Mouse (Mus musculus) regulatory T cell (primary cell): Measurements from ENCODE around the gene Sell.
"Not testable (repeated sequence)": the region's sequence is repeated elsewhere in the genome, so short reads cannot be mapped to it uniquely, and the experiment has no call there.

Experiments
- in situ Hi-C: fragments of 300-600 bp; cut with MboI, MseI; formaldehyde crosslinking; loops from one replicate; pipeline ENCODE4 v1.15.1; 2025; ENCODE audit warnings: high pct_unique_total_duplicates

Gene Sell

GRCm38 (mm10) chr1:164061925-164062324 is at the start of gene Sell:
TSS of gene Sell (plus strand) at chr1:164061982.
- in situ Hi-C loops = no loop called here

GRCm38 (mm10) chr1:164014616-164015015 is 47.2 kb upstream of the Sell start:
- in situ Hi-C loops = no loop called here

- in situ Hi-C loops = no loop called here
These were observed 43.4 kb upstream of the Sell start for GRCm38 (mm10) chr1:164018221-164018896.

- in situ Hi-C loops = no loop called here
These were observed 42.0 kb upstream of the Sell start for GRCm38 (mm10) chr1:164019789-164020188.

- in situ Hi-C loops = not testable (repeated sequence)
These were observed 41.0 kb upstream of the Sell start for GRCm38 (mm10) chr1:164020746-164021145.

GRCm38 (mm10) chr1:164022106-164022505 is 39.7 kb upstream of the Sell start:
- in situ Hi-C loops = not testable (repeated sequence)

GRCm38 (mm10) chr1:164025685-164026084 is 36.1 kb upstream of the Sell start:
- in situ Hi-C loops = loop anchor here (5.0 to 25.0 kb wide), 2 partner anchors 112 to 762 kb away; partner anchors contain the start of gene Dpt

GRCm38 (mm10) chr1:164027416-164027815 is 34.4 kb upstream of the Sell start:
- in situ Hi-C loops = loop anchor here (5.0 to 25.0 kb wide), 2 partner anchors 110 to 760 kb away; partner anchors contain the start of gene Dpt

GRCm38 (mm10) chr1:164040385-164041135 is 21.2 kb upstream of the Sell start:
- in situ Hi-C loops = loop anchor here (25.0 kb wide), 1 partner anchor 747 kb away; the partner anchor contains the start of gene Dpt

GRCm38 (mm10) chr1:164043549-164043948 is 18.2 kb upstream of the Sell start:
- in situ Hi-C loops = loop anchor here (25.0 kb wide), 1 partner anchor 744 kb away; the partner anchor contains the start of gene Dpt

- in situ Hi-C loops = loop anchor here (25.0 kb wide), 1 partner anchor 739 kb away; the partner anchor contains the start of gene Dpt
These were observed 13.8 kb upstream of the Sell start, which contains the start of gene Sele for GRCm38 (mm10) chr1:164047934-164048333. TSS of gene Sele (plus strand) at chr1:164048234.

- in situ Hi-C loops = loop anchor here (5.0 kb wide), 1 partner anchor 84 kb away; no protein-coding TSS in a partner anchor
These were observed 8.2 kb upstream of the Sell start for GRCm38 (mm10) chr1:164053561-164053960.

GRCm38 (mm10) chr1:164054800-164055199 is 7.0 kb upstream of the Sell start:
- in situ Hi-C loops = loop anchor here (5.0 kb wide), 1 partner anchor 83 kb away; no protein-coding TSS in a partner anchor

GRCm38 (mm10) chr1:164060071-164060470 is 1.7 kb upstream of the Sell start:
- in situ Hi-C loops = no loop called here

- in situ Hi-C loops = no loop called here
These were observed 504 bp upstream of the Sell start for GRCm38 (mm10) chr1:164061278-164061677.

GRCm38 (mm10) chr1:164062856-164063255 is 1.1 kb downstream of the Sell start:
- in situ Hi-C loops = no loop called here

GRCm38 (mm10) chr1:164063745-164064144 is 2.0 kb downstream of the Sell start:
- in situ Hi-C loops = no loop called here

GRCm38 (mm10) chr1:164069261-164069660 is 7.5 kb downstream of the Sell start:
- in situ Hi-C loops = loop anchor here (5.0 kb wide), 1 partner anchor 72 kb away; no protein-coding TSS in a partner anchor

- in situ Hi-C loops = loop anchor here (5.0 to 10.0 kb wide), 2 partner anchors 688 to 1724 kb away; no protein-coding TSS in a partner anchor
These were observed 8.7 kb downstream of the Sell start for GRCm38 (mm10) chr1:164070461-164070860.

GRCm38 (mm10) chr1:164071111-164071510 is 9.3 kb downstream of the Sell start:
- in situ Hi-C loops = loop anchor here (5.0 to 10.0 kb wide), 2 partner anchors 689 to 1724 kb away; no protein-coding TSS in a partner anchor

- in situ Hi-C loops = loop anchor here (5.0 to 10.0 kb wide), 2 partner anchors 690 to 1723 kb away; no protein-coding TSS in a partner anchor
These were observed 10.2 kb downstream of the Sell start for GRCm38 (mm10) chr1:164072001-164072400.

- in situ Hi-C loops = loop anchor here (5.0 to 10.0 kb wide), 2 partner anchors 691 to 1722 kb away; no protein-coding TSS in a partner anchor
These were observed 11.3 kb downstream of the Sell start for GRCm38 (mm10) chr1:164073091-164073490.
